Comparison of ENCODE assay signal across 11 mouse cellular contexts in the genomic region with DNA sequence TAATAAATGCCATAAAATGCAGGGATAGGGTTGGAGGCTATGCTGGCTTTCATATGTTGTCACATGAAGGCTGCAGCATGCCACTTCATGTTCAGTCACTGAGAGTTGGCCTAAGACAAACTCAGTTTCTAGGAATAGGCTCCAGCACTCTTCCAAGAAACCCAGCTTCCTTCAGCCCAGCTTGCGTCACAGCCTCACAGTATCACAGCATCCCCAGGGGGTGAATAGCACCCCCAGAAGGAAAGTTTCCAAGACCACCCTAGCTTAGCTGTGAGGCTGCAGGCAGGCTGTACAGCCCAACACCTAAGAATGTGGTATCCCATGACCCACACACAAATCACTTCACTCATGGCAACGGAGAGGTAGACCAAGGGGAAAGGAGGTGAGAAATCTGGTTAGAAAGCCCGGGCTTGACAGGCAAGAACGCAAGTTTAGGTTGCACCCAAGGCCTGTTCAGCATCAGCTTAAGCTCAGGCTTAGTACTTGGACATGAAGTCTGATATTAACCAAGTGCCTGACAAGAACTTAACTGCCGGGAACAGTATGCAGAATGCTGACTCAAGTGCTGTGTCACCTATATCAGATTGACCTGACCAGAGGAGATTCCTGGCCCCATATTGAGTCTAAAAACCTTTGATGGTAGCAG. TPM values are rescaled to one million over a fixed set of nuclear protein-coding genes. Genes with fewer than 3 reads are reported as not detected.
DNase-seq lines count a peak whose midpoint lies in the region; ATAC-seq and TF ChIP-seq lines count a peak whose summit lies in the region.
"Had no signal": no experiment of that assay in that cellular context is flagged by ENCODE, and none has a peak within 500 bp of the region (broad histone marks: within the 10 kb centered on the region; RNA-seq: fewer than 3 reads in every experiment).

No protein-coding gene starts in this region.

- no peak for ATAC-seq in embryonic facial prominence, embryonic 11.5 days (replicated peaks; ENCODE audit: insufficient number of reproducible peaks, low FRiP score, low TSS enrichment, low read depth)
- no peak for ATAC-seq in hindbrain, embryonic 11.5 days (ENCODE audit: low FRiP score)
- ATAC-seq in liver, embryonic 13.5 days (ENCODE audit: low read depth): no peak

- H3K36me3 ChIP-seq in kidney, adult 2 months (ENCODE audit: control insufficient read depth, insufficient read depth, low read length): no peaks in the 10 kb centered on the region
- H3K36me3 ChIP-seq in embryonic facial prominence, embryonic 11.5 days (replicated peaks; ENCODE audit: control insufficient read depth, insufficient read depth, low read depth, low read length): no peaks in the 10 kb centered on the region
- no peaks in the 10 kb centered on the region for H3K36me3 ChIP-seq in hindbrain, embryonic 11.5 days (ENCODE audit: control insufficient read depth, insufficient read depth, low read length)
- H3K36me3 ChIP-seq in liver, embryonic 13.5 days: no peaks in the 10 kb centered on the region

- peak; percentile 14 for DNase-seq in kidney, adult 2 months
- no peak for DNase-seq in kidney, adult 18-20 months
- DNase-seq in embryonic facial prominence, embryonic 11.5 days (ENCODE audit: low spot score): peak; percentile 33
- no peak for DNase-seq in hindbrain, embryonic 11.5 days (ENCODE audit: low spot score)
- no peak for DNase-seq in liver, embryonic 13.5 days
- DNase-seq in thymus, postnatal 4 days: no peak
- DNase-seq in left cerebral cortex, adult 9 months (ENCODE audit: low spot score in 2 of 2): no peak
- DNase-seq: adrenal gland, adult 2 months; cerebellum, adult 8-10 months; right cerebral cortex, postnatal 25 days; thymus, postnatal 14 days had no signal

- H3K27ac ChIP-seq in kidney, adult 2 months (ENCODE audit: insufficient read depth, low read depth, low read length): no peak overlapping the region
- peak overlapping the region; percentile 25; the same call in 1 of the 2 replicates for H3K27ac ChIP-seq in embryonic facial prominence, embryonic 11.5 days (replicated peaks; ENCODE audit: low read depth, low read length)
- no peak overlapping the region for H3K27ac ChIP-seq in hindbrain, embryonic 11.5 days (ENCODE audit: low read depth, low read length)
- no peak overlapping the region for H3K27ac ChIP-seq in liver, embryonic 13.5 days

- no peaks in the 10 kb centered on the region for H3K9me3 ChIP-seq in embryonic facial prominence, embryonic 11.5 days (replicated peaks; ENCODE audit: control insufficient read depth, low read length)
- H3K9me3 ChIP-seq in hindbrain, embryonic 11.5 days (ENCODE audit: control insufficient read depth, low read length): no peaks in the 10 kb centered on the region
- no peaks in the 10 kb centered on the region for H3K9me3 ChIP-seq in liver, embryonic 13.5 days (replicated peaks)

- peak overlapping the region; percentile 29; the same call in 1 of the 2 replicates for H3K4me3 ChIP-seq in kidney, adult 2 months (ENCODE audit: insufficient read depth, low read depth, low read length)
- peak overlapping the region; percentile 51 for H3K4me3 ChIP-seq in embryonic facial prominence, embryonic 11.5 days (ENCODE audit: low read depth, low read length)
- peak overlapping the region; percentile 30; the same call in 1 of the 2 replicates for H3K4me3 ChIP-seq in hindbrain, embryonic 11.5 days (ENCODE audit: low read depth, low read length)
- peak overlapping the region; percentile 23; the same call in 1 of the 2 replicates for H3K4me3 ChIP-seq in liver, embryonic 13.5 days (replicated peaks)

- H3K27me3 ChIP-seq in kidney, adult 2 months (replicated peaks; ENCODE audit: control insufficient read depth, insufficient read depth, low read length): no peaks in the 10 kb centered on the region
- H3K27me3 ChIP-seq in embryonic facial prominence, embryonic 11.5 days (ENCODE audit: control insufficient read depth, insufficient read depth, low read length): no peaks in the 10 kb centered on the region
- H3K27me3 ChIP-seq in hindbrain, embryonic 11.5 days (ENCODE audit: control insufficient read depth, insufficient read depth, low read length): no peaks in the 10 kb centered on the region
- H3K27me3 ChIP-seq in liver, embryonic 13.5 days: peaks cover 13% of the 10 kb centered on the region

- peak overlapping the region; percentile 70 for H3K9ac ChIP-seq in embryonic facial prominence, embryonic 11.5 days (replicated peaks; ENCODE audit: low read length)
- no peak overlapping the region for H3K9ac ChIP-seq in hindbrain, embryonic 11.5 days (ENCODE audit: low read depth, low read length)
- no peak overlapping the region for H3K9ac ChIP-seq in liver, embryonic 13.5 days

- 54% methylated on average over 5 of the region's 5 CpGs for WGBS in kidney, adult 2 months
- WGBS in embryonic facial prominence, embryonic 11.5 days: 45% methylated on average over 5 of the region's 5 CpGs
- WGBS in hindbrain, embryonic 11.5 days: 64% methylated on average over 5 of the region's 5 CpGs
- 56% methylated on average over 5 of the region's 5 CpGs for WGBS in liver, embryonic 13.5 days (ENCODE audit: insufficient replicate concordance)

- TF ChIP-seq CTCF in kidney, adult 2 months (conservative IDR thresholded peaks at IDR 0.05; ENCODE audit: insufficient read depth, insufficient read length, low read depth, low read length): no peak

- H3K4me1 ChIP-seq in kidney, adult 2 months (ENCODE audit: control insufficient read depth, insufficient read depth, low read length): no peaks in the 10 kb centered on the region
- peaks cover 2% of the 10 kb centered on the region; the same call in 1 of the 2 replicates for H3K4me1 ChIP-seq in embryonic facial prominence, embryonic 11.5 days (ENCODE audit: control insufficient read depth, insufficient read depth, low read length)
- H3K4me1 ChIP-seq in hindbrain, embryonic 11.5 days (replicated peaks; ENCODE audit: control insufficient read depth, insufficient read depth, low read length): peaks cover 10% of the 10 kb centered on the region
- H3K4me1 ChIP-seq in liver, embryonic 13.5 days (replicated peaks): no peaks in the 10 kb centered on the region; the same call in 1 of the 2 replicates

- no peak for TF ChIP-seq POLR2A in kidney, adult 2 months (IDR thresholded peaks at IDR 0.05; ENCODE audit: low read depth, low read length)

- H3K4me2 ChIP-seq in embryonic facial prominence, embryonic 11.5 days (ENCODE audit: low read depth, low read length): peak overlapping the region; percentile 57
- peak overlapping the region; percentile 4; the same call in 1 of the 2 replicates for H3K4me2 ChIP-seq in hindbrain, embryonic 11.5 days (replicated peaks; ENCODE audit: low read depth, low read length)
- H3K4me2 ChIP-seq in liver, embryonic 13.5 days: no peak overlapping the region

RNA-seq across cellular contexts. Expression of a gene that starts 1.9 kb away (rescaled TPM):
- polyA plus RNA-seq in kidney, adult 2 months (2012; rRNA removed): 4.5 and 4.6 TPM in 2 replicates
- polyA plus RNA-seq in embryonic facial prominence, embryonic 11.5 days (2014; fragmentation: Nextera tagmentation; extraction: Ambion mirVana): 20.8 and 21.4 TPM in 2 replicates
- 5.3 and 6.4 TPM in 2 replicates for polyA plus RNA-seq in hindbrain, embryonic 11.5 days (2014; fragmentation: Nextera tagmentation; extraction: Ambion mirVana)
- 0.63 and 0.81 TPM in 2 replicates for polyA plus RNA-seq in liver, embryonic 13.5 days (2015; fragmentation: Nextera tagmentation; extraction: Ambion mirVana)

Comparison
In these comparisons a context has a peak if more than half of its experiments do, and no peak if none do; other contexts are left out.
1. DNase-seq: peak in kidney, adult 2 months (single experiment) and embryonic facial prominence, embryonic 11.5 days (single experiment); none in kidney, adult 18-20 months (single experiment), hindbrain, embryonic 11.5 days (single experiment), liver, embryonic 13.5 days (single experiment), thymus, postnatal 4 days (single experiment) and left cerebral cortex, adult 9 months (0 of 2).
2. Peak in every context shown above with its lines, with median percentiles within 50 percentile points of each other: H3K4me3 ChIP-seq.